Mouse (Mus musculus) CH12.LX (cell line): ENCODE data around the gene Gm27029. TPM values are rescaled to one million over a fixed set of nuclear protein-coding genes. Genes with fewer than 3 reads are reported as not detected.
"Not testable (repeated sequence)": the region's sequence is repeated elsewhere in the genome, so short reads cannot be mapped to it uniquely, and the experiment has no call there.

Experiments used
- DNase-seq: peaks from one replicate; pipeline ENCODE4 v3.0.0-alpha.2; 2013; ENCODE audit errors: extremely low read depth
- H3K27ac ChIP-seq: 2 replicates; pipeline ENCODE4 v1.5.1; 2012; ENCODE audit warnings: low read depth, mild to moderate bottlenecking, control low read depth, moderate library complexity; ENCODE audit not compliant: insufficient read depth
- H3K27me3 ChIP-seq: replicated peaks from 2 replicates; pipeline ENCODE3; 2012; ENCODE audit warnings: inconsistent platforms
- H3K36me3 ChIP-seq, 2 experiments: replicated peaks in 1 of 2; 2 replicates each; pipeline versions ENCODE3 to v1.6.1; 2012; ENCODE audit warnings: inconsistent platforms in 1 of 2, low read length in 1 of 2, mild to moderate bottlenecking in 1 of 2, mixed read lengths in 1 of 2, moderate library complexity in 1 of 2; ENCODE audit not compliant: control insufficient read depth in 1 of 2, insufficient read depth in 1 of 2
- H3K4me1 ChIP-seq, 2 experiments: 2 replicates each; pipeline ENCODE4 v1.6.1; 2012; ENCODE audit warnings: inconsistent platforms in 1 of 2, moderate library complexity in 1 of 2; ENCODE audit not compliant: insufficient read depth in 2 of 2, control insufficient read depth in 1 of 2
- H3K4me2 ChIP-seq: 2 replicates; pipeline ENCODE4 v1.6.1; 2012; ENCODE audit warnings: low read depth, mild to moderate bottlenecking, control low read depth; ENCODE audit not compliant: poor library complexity, insufficient read depth, severe bottlenecking
- H3K4me3 ChIP-seq, 3 experiments: fragments of 150-350 bp in 1 of 3; sonication (generic) in 1 of 3; replicated peaks in 1 of 3; 2 replicates each; pipeline versions ENCODE3 to v1.5.1; 2011 to 2012; ENCODE audit warnings: low read depth in 2 of 3, low read length in 2 of 3, mild to moderate bottlenecking in 2 of 3, moderate library complexity in 2 of 3, control low read depth in 1 of 3, improper control_type of control experiment in 1 of 3, inconsistent platforms in 1 of 3, mixed read lengths in 1 of 3; ENCODE audit not compliant: poor library complexity in 1 of 3
- H3K79me2 ChIP-seq: replicated peaks from 2 replicates; pipeline ENCODE4 v1.6.1; 2012; ENCODE audit warnings: mild to moderate bottlenecking, moderate library complexity; ENCODE audit not compliant: control insufficient read depth, poor library complexity, insufficient read depth, severe bottlenecking; ENCODE audit errors: extremely low read depth
- H3K9ac ChIP-seq: 2 replicates; pipeline ENCODE4 v1.6.1; 2012; ENCODE audit warnings: low read depth, mild to moderate bottlenecking, control low read depth, moderate library complexity; ENCODE audit not compliant: insufficient read depth
- H3K9me3 ChIP-seq: replicated peaks from 2 replicates; pipeline ENCODE3; 2012; ENCODE audit warnings: low read length, inconsistent platforms, mixed read lengths
- CHD1 ChIP-seq: IDR thresholded peaks from 2 replicates; pipeline ENCODE4 v1.6.1; 2012; ENCODE audit warnings: low read depth, low read length, improper control_type of control experiment, inconsistent platforms
- CTCF ChIP-seq, 2 experiments: IDR thresholded peaks in 1 of 2; conservative IDR thresholded peaks in 1 of 2; 2 replicates each; pipeline ENCODE4 v1.5.1; 2011 to 2012; ENCODE audit warnings: low read depth in 2 of 2, low read length in 2 of 2, improper control_type of control experiment in 1 of 2, inconsistent platforms in 1 of 2, mild to moderate bottlenecking in 1 of 2, moderate library complexity in 1 of 2
- ELF1 ChIP-seq: IDR thresholded peaks from 2 replicates; pipeline ENCODE4 v1.6.1; 2014; ENCODE audit warnings: low read depth, mild to moderate bottlenecking, inconsistent platforms, low read length, improper control_type of control experiment
- EP300 ChIP-seq: IDR thresholded peaks from 2 replicates; pipeline ENCODE4 v1.6.1; 2011; ENCODE audit warnings: low read length, improper control_type of control experiment
- GABPA ChIP-seq: IDR thresholded peaks from 2 replicates; pipeline ENCODE4 v1.6.1; 2012; ENCODE audit warnings: low read depth, low read length, improper control_type of control experiment, inconsistent platforms; ENCODE audit not compliant: insufficient replicate concordance
- MEF2A ChIP-seq: IDR thresholded peaks from 2 replicates; pipeline ENCODE4 v1.6.1; 2014; ENCODE audit warnings: low read depth, mild to moderate bottlenecking, inconsistent platforms, low read length, improper control_type of control experiment, borderline replicate concordance
- NELFE ChIP-seq: IDR thresholded peaks from 2 replicates; pipeline ENCODE4 v1.6.1; 2011; ENCODE audit warnings: low read depth, low read length, improper control_type of control experiment
- NRF1 ChIP-seq: IDR thresholded peaks from 2 replicates; pipeline ENCODE4 v1.6.1; 2014; ENCODE audit warnings: low read depth, mild to moderate bottlenecking, inconsistent platforms, low read length, improper control_type of control experiment, moderate library complexity
- PAX5 ChIP-seq: IDR thresholded peaks from 2 replicates; pipeline ENCODE4 v1.6.1; 2012; ENCODE audit warnings: low read length, inconsistent platforms, mixed read lengths
- TBP ChIP-seq: conservative IDR thresholded peaks from 2 replicates; pipeline ENCODE4 v1.6.1; 2011; ENCODE audit warnings: low read depth, low read length, improper control_type of control experiment
- ZNF384 ChIP-seq: IDR thresholded peaks from 2 replicates; pipeline ENCODE4 v1.6.1; 2012; ENCODE audit warnings: low read depth, low read length, improper control_type of control experiment, inconsistent platforms
- dilution Hi-C: fragments of 300-500 bp; cut with MboI; formaldehyde crosslinking; loops from 2 replicates; pipeline ENCODE4 v1.14.3; 2020; ENCODE audit warnings: low sequenced_read_pairs; ENCODE audit not compliant: extremely low pct_unique_long_range_greater_than_20kb, extremely low pct_ligation_motif_present
- in situ Hi-C: fragments of 300-500 bp; cut with MboI; formaldehyde crosslinking; loops from 3 replicates; pipeline ENCODE4 v1.14.3; 2019; ENCODE audit warnings: low sequenced_read_pairs, low pct_ligation_motif_present, low pct_unique_long_range_greater_than_20kb, mixed read lengths
- polyA plus RNA-seq: library from polyadenylated mRNA; unstranded; fragments of >175 nt; gene quantifications from 2 replicates; pipeline ENCODE4 v1.2.1, GENCODE M21; 2012; ENCODE audit warnings: low read depth; ENCODE audit not compliant: insufficient read length
- total RNA-seq, 2 experiments: library from RNA; depleted of rRNA; stranded (reverse); fragments of 300-350 nt in 1 of 2; fragments of >200 nt in 1 of 2; gene quantifications; 2 replicates each; pipeline ENCODE4 v1.2.3; 2012 to 2014

Gene Gm27029
- total and polyA plus RNA-seq, 3 experiments = 1.7 to 8.3 (median 6.2) TPM

DNA sequence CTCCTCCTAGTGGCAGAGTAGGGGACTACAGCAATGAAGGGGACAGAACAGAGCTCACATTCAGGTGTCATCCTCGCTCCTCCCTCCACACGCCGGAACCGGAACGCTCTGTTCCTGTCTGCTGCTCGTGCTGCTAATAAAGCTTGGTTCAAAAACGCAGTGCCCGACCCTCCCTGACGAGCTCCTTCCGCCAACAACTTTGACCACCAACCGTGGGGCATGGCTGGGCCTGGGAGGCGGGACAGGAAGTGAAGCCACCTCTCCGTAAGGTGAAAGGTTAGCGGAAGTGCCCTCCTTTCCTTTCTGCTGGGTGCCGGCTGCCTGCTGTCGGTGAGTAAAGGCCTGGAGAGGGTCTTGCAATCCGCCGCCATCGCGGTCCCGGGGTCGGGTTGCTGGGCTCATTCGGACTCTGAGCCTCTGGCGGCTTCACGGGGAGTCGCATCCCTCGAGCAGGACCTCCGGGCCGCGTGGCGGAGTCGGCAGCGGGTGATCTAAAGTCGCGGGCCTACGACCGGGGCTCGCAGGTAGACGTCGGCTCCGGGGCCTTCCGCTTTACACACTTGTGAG, 17.6 kb upstream of the Gm27029 start, which contains the start of gene Rpl27 (continued):
- TF ChIP-seq NRF1 (peak; percentile 61), CTCF (conservative IDR thresholded peaks at IDR 0.05 in 1 of 2, IDR thresholded peaks at IDR 0.05 in 1 of 2; ENCODE audit: low read depth in 2 of 2, low read length in 2 of 2) (peak; percentile 74 to 93), GABPA (peak; percentile 86; the same call in 1 of the 2 replicates), MEF2A (peak; percentile 91), TBP (peak; percentile 97), NELFE (peak; percentile 98), ELF1 (peak; percentile 100), PAX5 (no peak)

GRCm38 (mm10) chr11:101441450-101442126, 17.0 kb upstream of the Gm27029 start:
- DNase-seq, dilution Hi-C loops, H3K27me3 ChIP-seq, H3K27ac ChIP-seq, H3K9me3 ChIP-seq, in situ Hi-C loops: not testable (repeated sequence)
- peak overlapping the region; percentile 43 to 98 (median 56) for H3K4me3 ChIP-seq
- peak overlapping the region; percentile 23; the same call in 1 of the 2 replicates for H3K4me2 ChIP-seq
- peak; percentile 69; the same call in 1 of the 2 replicates for TF ChIP-seq ZNF384
- peak; percentile 74; the same call in 1 of the 2 replicates for TF ChIP-seq CHD1
- TF ChIP-seq EP300 = peak; percentile 34; the same call in 1 of the 2 replicates
- peak overlapping the region; percentile 54; the same call in 1 of the 2 replicates for H3K9ac ChIP-seq
- peaks cover 29 to 38% of the 10 kb centered on the region in 2 experiments for H3K36me3 ChIP-seq
- peaks cover 12 to 25% of the 10 kb centered on the region in 2 experiments for H3K4me1 ChIP-seq
- H3K79me2 ChIP-seq = peaks cover 32% of the 10 kb centered on the region

GRCm38 (mm10) chr11:101438006-101438405, 13.4 kb upstream of the Gm27029 start:
- H3K4me3 ChIP-seq, H3K27me3 ChIP-seq, H3K4me1 ChIP-seq, H3K27ac ChIP-seq, H3K9ac ChIP-seq, in situ Hi-C loops, DNase-seq, dilution Hi-C loops, H3K4me2 ChIP-seq, H3K9me3 ChIP-seq, H3K79me2 ChIP-seq: not testable (repeated sequence)
- H3K36me3 ChIP-seq = peaks cover 32 to 39% of the 10 kb centered on the region in 2 experiments
- peak; percentile 70; the same call in 1 of the 2 replicates for TF ChIP-seq TBP
